Mouse (Mus musculus) thymus, adult 2 months (tissue): ENCODE measurements around the gene Gm21293. TPM values are rescaled to one million over a fixed set of nuclear protein-coding genes. Genes with fewer than 3 reads are reported as not detected.
"Not testable (repeated sequence)": the region's sequence is repeated elsewhere in the genome, so short reads cannot be mapped to it uniquely, and the experiment has no call there.

Experiments
- DNase-seq: peaks from one replicate; pipeline ENCODE4 v3.0.0; 2021
- H3K27ac ChIP-seq: fragments of 200-500 bp; 2 replicates; pipeline ENCODE4 v1.5.1; 2012; ENCODE audit warnings: low read length, control low read depth; ENCODE audit not compliant: control insufficient read depth, insufficient read depth
- H3K27me3 ChIP-seq: fragments of 200-500 bp; 2 replicates; pipeline ENCODE4 v1.6.1; 2012; ENCODE audit warnings: mild to moderate bottlenecking, low read length, moderate library complexity, mixed read lengths; ENCODE audit not compliant: control insufficient read depth, insufficient read depth
- H3K36me3 ChIP-seq: fragments of 200-500 bp; 2 replicates; pipeline ENCODE4 v1.6.1; 2012; ENCODE audit warnings: mild to moderate bottlenecking, low read length, moderate library complexity; ENCODE audit not compliant: control insufficient read depth, insufficient read depth
- H3K4me1 ChIP-seq: fragments of 200-500 bp; replicated peaks from 2 replicates; pipeline ENCODE4 v1.6.1; 2012; ENCODE audit warnings: low read length; ENCODE audit not compliant: control insufficient read depth, insufficient read depth
- H3K4me3 ChIP-seq: fragments of 200-500 bp; 2 replicates; pipeline ENCODE4 v1.5.1; 2012; ENCODE audit warnings: mild to moderate bottlenecking, low read length, control low read depth, moderate library complexity; ENCODE audit not compliant: control insufficient read depth, insufficient read depth
- CTCF ChIP-seq: fragments of 200-500 bp; IDR thresholded peaks from 2 replicates; pipeline ENCODE4 v1.5.1; 2012; ENCODE audit warnings: mild to moderate bottlenecking, control low read depth, low read length, moderate library complexity, borderline replicate concordance; ENCODE audit not compliant: control insufficient read depth, poor library complexity, insufficient read depth; ENCODE audit errors: extremely low read depth
- POLR2A ChIP-seq: fragments of 200-500 bp; IDR thresholded peaks from 2 replicates; pipeline ENCODE4 v1.6.1; 2012; ENCODE audit warnings: mild to moderate bottlenecking, low read length, control low read depth, moderate library complexity; ENCODE audit not compliant: control insufficient read depth, poor library complexity, insufficient read depth; ENCODE audit errors: extremely low read depth
- WGBS: fragments of 180-500 bp; shearing (Covaris S2); methylation state at CpG from one replicate; pipeline ENCODE4 v1.1.7; 2018; 5-methylcytosine and 5-hydroxymethylcytosine counted together
- polyA plus RNA-seq: library from polyadenylated mRNA; depleted of rRNA; stranded (reverse); fragments of >200 nt; gene quantifications from 2 replicates; pipeline ENCODE4 v1.2.3, GENCODE M21; 2012; rRNA removed

The Gm21293 gene
- not detected in 2 replicates for polyA plus RNA-seq

GRCm38 (mm10) chr10:104142687-104143086, at the start of gene Gm21293:
TSS of gene Gm21293 (plus strand) at chr10:104142987.
- H3K36me3 ChIP-seq, H3K27ac ChIP-seq, DNase-seq, H3K27me3 ChIP-seq, H3K4me1 ChIP-seq, H3K4me3 ChIP-seq: not testable (repeated sequence)
- WGBS, result no CpG with 5 or more reads among the region's 3 CpGs

- 86% methylated on average over 3 of the region's 3 CpGs for WGBS
- no peak overlapping the region for H3K27ac ChIP-seq
- H3K36me3 ChIP-seq, result no peaks in the 10 kb centered on the region
- TF ChIP-seq POLR2A (no peak), CTCF (no peak)
- no peaks in the 10 kb centered on the region for H3K27me3 ChIP-seq
- H3K4me1 ChIP-seq, result no peaks in the 10 kb centered on the region
- H3K4me3 ChIP-seq, result no peak overlapping the region
- DNase-seq, result no peak
These were observed 32.7 kb upstream of the Gm21293 start for GRCm38 (mm10) chr10:104110044-104110443.

DNA sequence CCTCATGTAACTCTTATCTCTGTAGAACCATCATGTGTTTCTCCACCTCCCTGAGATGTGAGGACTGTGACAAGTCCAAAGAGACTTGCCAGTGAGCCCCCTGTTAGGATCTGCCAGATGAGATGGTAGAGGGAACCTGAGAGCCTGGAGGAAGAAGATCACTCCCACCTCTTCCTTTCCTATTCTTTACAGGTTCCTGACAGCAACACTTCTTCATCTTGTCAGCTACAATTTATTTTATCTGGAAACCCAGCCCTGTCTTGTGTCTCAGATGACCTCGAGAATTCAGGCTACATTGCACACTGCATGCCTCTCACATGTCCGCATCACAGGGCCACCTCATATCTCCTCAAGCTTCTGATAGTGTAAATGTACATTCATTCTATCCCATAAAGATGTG, 24.5 kb upstream of the Gm21293 start:
- no peak for DNase-seq
- H3K27ac ChIP-seq, result no peak overlapping the region
- WGBS, result 65% methylated on average over 2 of the region's 2 CpGs
- no peak overlapping the region for H3K4me3 ChIP-seq
- H3K4me1 ChIP-seq, result no peaks in the 10 kb centered on the region
- no peaks in the 10 kb centered on the region for H3K27me3 ChIP-seq
- H3K36me3 ChIP-seq, result no peaks in the 10 kb centered on the region
- TF ChIP-seq POLR2A (no peak), CTCF (no peak)

- not testable (repeated sequence) for H3K27ac ChIP-seq, H3K36me3 ChIP-seq, H3K27me3 ChIP-seq, DNase-seq, H3K4me3 ChIP-seq, H3K4me1 ChIP-seq
- no CpG with 5 or more reads among the region's 3 CpGs for WGBS
These were observed 8.4 kb downstream of the Gm21293 start, which contains the start of gene Gm6763 for GRCm38 (mm10) chr10:104151197-104151596. TSS of gene Gm6763 (plus strand) at chr10:104151497.

- DNase-seq, H3K27me3 ChIP-seq, H3K36me3 ChIP-seq, H3K4me1 ChIP-seq, H3K4me3 ChIP-seq, H3K27ac ChIP-seq: not testable (repeated sequence)
- WGBS, result no CpG with 5 or more reads among the region's 3 CpGs
These were observed 16.9 kb downstream of the Gm21293 start, which contains the start of gene Gm8764 for GRCm38 (mm10) chr10:104159706-104160105. TSS of gene Gm8764 (plus strand) at chr10:104160006.

GRCm38 (mm10) chr10:104168215-104168614, 25.4 kb downstream of the Gm21293 start, which contains the start of gene Gm21304:
TSS of gene Gm21304 (plus strand) at chr10:104168515.
- not testable (repeated sequence) for H3K27me3 ChIP-seq, H3K4me3 ChIP-seq, H3K4me1 ChIP-seq, H3K27ac ChIP-seq, H3K36me3 ChIP-seq, DNase-seq
- WGBS, result no CpG with 5 or more reads among the region's 3 CpGs

GRCm38 (mm10) chr10:104176724-104177123, 33.9 kb downstream of the Gm21293 start, which contains the start of gene Gm21312:
TSS of gene Gm21312 (plus strand) at chr10:104177024.
- WGBS, result no CpG with 5 or more reads among the region's 3 CpGs
- not testable (repeated sequence) for H3K4me1 ChIP-seq, H3K27me3 ChIP-seq, DNase-seq, H3K4me3 ChIP-seq, H3K36me3 ChIP-seq, H3K27ac ChIP-seq

DNA sequence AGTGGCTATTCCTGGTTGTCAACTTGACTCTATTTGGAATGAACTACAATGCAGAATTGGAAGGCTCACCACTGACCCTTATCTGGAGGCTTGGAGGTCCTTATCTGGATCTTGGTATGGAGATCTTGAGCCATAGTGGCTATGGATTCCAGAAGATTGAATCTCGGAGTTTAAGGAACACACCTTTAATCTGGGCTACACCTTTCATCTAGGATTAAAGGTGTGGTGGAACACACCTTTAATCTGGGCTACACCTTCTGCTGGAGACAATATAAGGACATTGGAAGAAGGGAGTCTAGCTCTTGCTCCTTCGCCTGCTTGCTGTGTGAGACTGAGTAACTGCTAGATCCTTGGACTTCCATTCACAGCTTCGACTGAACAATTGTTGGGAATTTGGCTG, 42.4 kb downstream of the Gm21293 start, which contains the start of gene Gm20765:
TSS of gene Gm20765 (plus strand) at position 301 of the 400 bp plus-strand sequence.
- not testable (repeated sequence) for H3K27me3 ChIP-seq, H3K36me3 ChIP-seq, DNase-seq, H3K4me3 ChIP-seq, H3K27ac ChIP-seq, H3K4me1 ChIP-seq
- no CpG with 5 or more reads among the region's 3 CpGs for WGBS

GRCm38 (mm10) chr10:104193742-104194141, 51.0 kb downstream of the Gm21293 start, which contains the start of gene Gm4340:
TSS of gene Gm4340 (plus strand) at chr10:104194042.
- DNase-seq, H3K4me3 ChIP-seq, H3K36me3 ChIP-seq, H3K27ac ChIP-seq, H3K4me1 ChIP-seq, H3K27me3 ChIP-seq: not testable (repeated sequence)
- WGBS, result no CpG with 5 or more reads among the region's 3 CpGs
